Mouse (Mus musculus) kidney, postnatal 36 days (tissue): ENCODE measurements around the gene Cfap99.

Experiments
- DNase-seq, 2 experiments: peaks; one replicate each; pipeline ENCODE4 v3.0.0; 2021 to 2022; ENCODE audit warnings: mixed read lengths in 2 of 2

Cfap99 gene

GRCm38 (mm10) chr5:34335539-34336096 is 47.2 kb downstream of the Cfap99 start:
- DNase-seq, result peak; percentile 43 to 61

- DNase-seq, result peak; percentile 99
Observed at GRCm38 (mm10) chr5:34336097-34336774, 47.8 kb downstream of the Cfap99 start, which contains the start of gene Rnf4. Gene Rnf4, plus strand, starts transcription at chr5:34336289.

- DNase-seq, result peak; percentile 42 to 72
Observed at GRCm38 (mm10) chr5:34336775-34337450, 48.5 kb downstream of the Cfap99 start.

GRCm38 (mm10) chr5:34340246-34340645 is 51.8 kb downstream of the Cfap99 start:
- DNase-seq, result no peak

GRCm38 (mm10) chr5:34352084-34352631 is 63.8 kb downstream of the Cfap99 start:
- DNase-seq, result no peak

- no peak for DNase-seq
Observed at GRCm38 (mm10) chr5:34360261-34360660, 71.9 kb downstream of the Cfap99 start.

GRCm38 (mm10) chr5:34363115-34363514 is 74.7 kb downstream of the Cfap99 start:
- DNase-seq, result no peak

- no peak for DNase-seq
Observed at GRCm38 (mm10) chr5:34368551-34369290, 80.3 kb downstream of the Cfap99 start.

GRCm38 (mm10) chr5:34369341-34370021 is 81.1 kb downstream of the Cfap99 start, which contains the start of gene Fam193a:
Gene Fam193a, plus strand, starts transcription at chr5:34369933.
- DNase-seq, result peak; percentile 98 to 99

GRCm38 (mm10) chr5:34370022-34370823 is 81.8 kb downstream of the Cfap99 start:
- peak in 1 of 2 experiments; percentile 55 for DNase-seq

- no peak for DNase-seq
Observed at GRCm38 (mm10) chr5:34370840-34371239, 82.4 kb downstream of the Cfap99 start.

GRCm38 (mm10) chr5:34372141-34372540 is 83.7 kb downstream of the Cfap99 start:
- no peak for DNase-seq

GRCm38 (mm10) chr5:34372541-34372940 is 84.1 kb downstream of the Cfap99 start:
- no peak for DNase-seq
